Mouse (Mus musculus) brain, embryonic 18.5 days (tissue): ENCODE results near the gene Scrn1.

ENCODE experiments used
- DNase-seq: peaks from one replicate; pipeline ENCODE4 v3.0.0-alpha.2; 2012; ENCODE audit warnings: low read depth, low spot score

Scrn1 gene

DNA sequence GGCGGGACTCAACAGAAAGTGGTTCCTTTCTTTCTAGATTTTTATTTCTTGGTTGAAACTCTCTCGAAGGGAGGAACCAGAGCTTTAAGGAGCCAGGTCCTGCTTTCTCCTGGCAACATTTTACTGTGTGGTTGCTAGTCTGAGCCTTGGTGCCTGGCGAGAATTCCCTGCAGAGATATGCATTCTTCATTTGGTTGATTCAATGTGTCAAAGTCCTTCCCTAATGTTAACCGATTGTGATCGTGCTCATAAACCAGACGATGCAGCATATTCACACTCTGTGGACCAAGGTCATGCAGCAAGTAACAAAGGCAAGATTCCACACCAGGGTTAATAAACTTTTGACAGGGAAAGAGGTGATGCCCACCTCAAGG is 244 bp upstream of the Scrn1 start:
- DNase-seq = no peak

DNA sequence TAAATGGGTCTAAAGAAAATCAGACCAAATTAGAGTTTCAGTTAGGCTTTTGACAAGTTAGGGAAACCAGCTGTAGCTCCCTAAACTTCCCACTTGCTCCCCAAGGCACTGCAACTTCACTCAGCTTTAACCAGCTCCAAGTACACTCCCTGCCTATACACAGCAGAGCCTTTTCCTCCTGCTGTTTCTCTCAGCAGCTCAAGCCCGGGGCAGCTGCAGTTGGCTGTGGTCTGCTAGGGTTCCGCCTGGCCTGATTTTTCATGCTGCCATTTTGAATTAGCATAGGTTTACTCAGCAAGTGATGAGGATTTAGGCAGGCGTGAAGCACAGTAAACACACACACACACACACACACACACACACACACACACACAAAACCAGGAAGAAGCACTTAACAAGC is 1.3 kb downstream of the Scrn1 start:
- DNase-seq = no peak

DNA sequence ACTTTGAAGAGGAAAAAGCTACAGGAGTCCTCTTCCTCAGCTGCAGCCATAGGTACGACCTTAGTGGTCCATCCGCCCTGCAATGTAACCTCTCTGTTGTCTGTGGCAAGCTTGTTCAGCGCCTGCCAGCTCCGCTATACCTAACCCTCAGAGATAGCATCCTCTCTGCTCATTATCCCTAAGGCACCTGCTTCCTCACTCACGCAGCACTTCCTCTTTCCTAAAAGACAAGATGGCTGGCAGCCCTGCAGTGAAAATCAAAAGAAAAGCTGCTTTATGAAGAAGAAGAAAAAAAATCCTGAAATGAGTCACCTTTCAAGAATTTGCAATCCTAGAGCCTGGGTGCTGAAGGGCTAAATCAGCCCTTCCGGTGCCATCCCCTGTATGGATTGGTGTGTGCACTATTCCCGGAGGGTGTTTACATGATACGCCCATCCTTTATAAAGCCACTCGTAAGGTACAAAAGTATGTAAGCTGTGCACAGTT is 1.7 kb downstream of the Scrn1 start:
- DNase-seq = no peak

DNA sequence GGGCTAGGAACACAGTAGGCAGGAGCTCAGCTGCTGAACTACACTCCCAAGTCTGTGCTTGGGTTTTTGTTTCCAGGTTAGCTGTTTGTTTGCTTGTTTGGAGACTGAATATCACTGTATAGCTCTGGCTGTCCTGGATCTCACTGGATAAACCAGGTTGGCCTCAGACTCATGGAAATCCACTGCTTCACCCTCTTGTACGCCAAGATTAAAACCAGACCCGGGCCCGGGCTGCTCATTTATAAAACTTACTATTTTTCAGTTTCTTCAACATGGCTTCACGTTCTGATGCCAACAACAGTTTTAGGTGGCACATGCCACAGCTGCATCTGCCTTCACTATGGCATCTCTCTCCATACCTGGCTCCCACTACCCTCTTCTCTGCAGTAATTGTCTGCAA is 2.7 kb downstream of the Scrn1 start:
- DNase-seq = no peak

DNA sequence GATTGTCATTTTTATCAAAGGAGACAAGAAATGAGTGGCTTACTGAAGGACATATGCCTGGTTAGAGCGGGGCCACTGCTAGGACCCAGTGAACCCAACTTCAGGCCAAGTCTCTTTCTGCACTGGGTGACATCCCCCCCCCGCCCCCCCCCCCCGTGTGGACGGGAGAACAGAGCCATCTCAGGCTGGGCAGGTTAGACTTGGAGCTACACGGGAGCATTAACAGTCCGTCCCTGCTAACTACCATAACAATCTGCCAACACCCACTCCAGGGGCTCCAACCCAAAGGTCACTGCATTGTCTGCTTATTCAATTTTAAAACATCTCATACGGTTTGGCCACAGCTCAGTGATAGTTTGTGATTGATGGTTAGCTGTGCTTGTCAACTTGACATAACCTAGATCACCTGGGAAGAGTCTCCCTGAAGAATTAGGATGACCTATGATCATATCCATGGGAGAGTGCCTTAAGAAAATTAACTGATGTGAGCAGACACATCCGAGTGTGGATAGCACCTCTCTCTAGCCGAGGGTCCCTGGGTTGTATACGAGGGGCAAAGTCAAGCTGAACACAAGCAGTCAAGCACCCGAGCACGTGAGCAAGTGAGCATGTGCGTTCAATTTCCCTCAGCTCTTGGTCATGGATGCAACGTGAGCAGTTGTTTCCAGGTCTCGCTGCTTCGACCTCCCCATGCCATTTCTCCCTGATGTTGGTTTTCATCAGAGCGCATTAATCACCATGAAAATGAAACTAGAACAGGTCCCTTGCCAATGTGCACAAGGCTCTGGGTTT is 4.1 kb downstream of the Scrn1 start:
- no peak for DNase-seq

DNA sequence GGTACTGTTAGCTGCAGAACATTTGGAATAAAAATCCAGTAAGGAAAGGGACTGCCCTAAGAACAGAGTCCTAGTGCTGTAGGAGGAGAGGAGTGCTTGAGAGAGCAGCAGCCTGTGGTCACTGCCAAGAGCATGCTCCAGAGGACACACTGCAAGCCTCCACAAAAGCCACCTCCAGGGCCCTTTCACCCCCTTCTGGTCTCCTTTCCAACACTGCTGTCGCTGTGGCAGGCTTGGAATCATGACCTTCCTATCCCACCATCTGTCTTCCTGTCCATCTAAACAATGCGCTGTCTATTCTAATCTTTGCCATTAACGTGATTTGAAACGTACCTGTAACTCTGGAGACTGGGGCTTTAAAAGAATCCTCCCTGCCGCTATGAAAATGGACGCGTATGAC is 7.8 kb downstream of the Scrn1 start:
- DNase-seq = no peak

DNA sequence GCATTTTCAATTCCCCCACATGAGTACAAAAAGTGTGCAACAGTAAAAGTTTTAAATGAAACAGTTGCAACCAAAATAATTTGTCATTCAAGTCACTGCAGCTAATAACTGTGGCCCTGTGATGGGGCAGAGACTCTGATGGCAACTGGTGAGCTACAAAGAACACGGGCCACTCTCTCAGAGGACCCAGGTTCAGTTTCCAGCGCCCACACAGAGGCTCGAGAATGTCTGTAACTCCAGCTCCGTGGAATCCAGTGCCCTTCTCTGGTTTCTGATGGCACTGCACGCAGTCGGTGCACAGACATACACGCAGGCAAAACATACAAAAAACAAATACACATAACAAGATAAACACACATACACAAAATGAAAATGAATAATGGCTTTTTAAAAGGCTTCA is 8.6 kb downstream of the Scrn1 start:
- no peak for DNase-seq

DNA sequence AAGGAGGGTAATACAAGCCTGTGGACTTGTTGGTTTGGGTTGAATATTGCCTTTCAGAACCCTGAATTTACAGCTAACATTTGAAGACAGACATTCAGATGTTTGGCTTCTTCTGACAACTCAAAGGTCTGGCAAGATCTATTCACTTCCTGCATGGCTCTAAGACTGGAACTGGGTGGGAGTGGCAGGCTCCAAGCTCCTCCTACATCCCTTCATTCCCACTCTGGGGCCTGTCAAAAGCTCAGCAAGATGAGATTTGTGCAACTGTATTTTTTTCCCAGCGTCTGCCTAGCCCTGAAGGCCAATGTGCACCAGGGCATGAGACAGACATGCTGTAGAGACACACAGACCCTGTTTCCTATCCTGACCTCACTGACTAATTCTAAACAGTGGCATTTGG is 10.5 kb downstream of the Scrn1 start:
- no peak for DNase-seq

DNA sequence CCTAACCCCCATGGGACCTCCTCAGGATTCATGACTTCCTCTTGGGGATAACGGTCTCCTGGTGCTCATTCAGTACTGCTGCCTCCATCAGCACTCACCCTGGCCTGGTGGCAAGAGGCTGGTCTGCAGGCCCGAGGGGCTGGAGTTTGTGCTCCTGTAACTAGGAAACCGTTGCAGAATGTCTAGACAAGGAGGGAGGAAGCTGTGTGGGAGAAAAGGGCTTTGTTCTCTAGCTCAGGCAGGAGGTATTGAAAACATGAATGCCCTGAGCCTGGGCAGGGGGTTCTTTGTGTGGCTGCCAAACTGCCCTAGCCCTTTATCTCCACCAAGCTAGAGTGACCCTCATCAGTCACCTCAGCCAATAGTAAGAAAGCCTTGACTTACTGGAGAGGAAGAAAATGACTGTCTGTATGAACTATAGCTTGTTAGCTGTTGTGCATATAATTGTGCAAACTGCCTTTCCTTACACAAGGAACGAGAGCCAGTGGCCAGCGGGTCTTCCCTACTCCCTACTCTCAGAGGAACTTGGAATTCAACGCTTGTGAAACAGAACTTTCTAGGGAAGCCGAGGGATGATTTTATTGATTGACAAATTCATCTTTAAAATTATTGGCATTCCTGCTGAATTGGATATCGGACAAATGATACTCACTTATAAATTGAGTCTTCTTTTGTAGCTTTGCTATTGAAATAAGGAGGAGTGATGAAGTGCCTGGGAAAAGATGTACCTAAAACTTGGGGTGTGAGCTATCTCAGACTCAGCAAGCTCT is 11.8 kb downstream of the Scrn1 start:
- DNase-seq = no peak

DNA sequence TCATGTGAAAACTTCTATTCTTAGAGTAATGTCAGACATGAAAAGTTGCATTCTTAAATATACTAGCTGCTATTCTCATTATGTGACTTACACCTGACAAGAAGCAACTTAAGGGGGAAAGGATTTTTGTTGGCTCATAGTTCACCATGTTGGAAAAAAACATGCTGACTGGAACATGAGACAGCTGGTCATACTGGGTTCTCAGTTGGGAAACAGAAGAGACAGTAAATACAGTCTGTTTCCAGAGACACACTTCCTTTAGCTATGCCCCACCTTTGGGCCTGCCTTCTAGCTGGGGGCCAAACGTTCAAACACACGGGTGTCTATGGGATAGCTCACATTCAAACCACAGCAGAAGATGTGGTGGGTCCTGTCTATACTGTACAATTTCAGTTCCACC is 12.7 kb downstream of the Scrn1 start:
- DNase-seq = no peak

DNA sequence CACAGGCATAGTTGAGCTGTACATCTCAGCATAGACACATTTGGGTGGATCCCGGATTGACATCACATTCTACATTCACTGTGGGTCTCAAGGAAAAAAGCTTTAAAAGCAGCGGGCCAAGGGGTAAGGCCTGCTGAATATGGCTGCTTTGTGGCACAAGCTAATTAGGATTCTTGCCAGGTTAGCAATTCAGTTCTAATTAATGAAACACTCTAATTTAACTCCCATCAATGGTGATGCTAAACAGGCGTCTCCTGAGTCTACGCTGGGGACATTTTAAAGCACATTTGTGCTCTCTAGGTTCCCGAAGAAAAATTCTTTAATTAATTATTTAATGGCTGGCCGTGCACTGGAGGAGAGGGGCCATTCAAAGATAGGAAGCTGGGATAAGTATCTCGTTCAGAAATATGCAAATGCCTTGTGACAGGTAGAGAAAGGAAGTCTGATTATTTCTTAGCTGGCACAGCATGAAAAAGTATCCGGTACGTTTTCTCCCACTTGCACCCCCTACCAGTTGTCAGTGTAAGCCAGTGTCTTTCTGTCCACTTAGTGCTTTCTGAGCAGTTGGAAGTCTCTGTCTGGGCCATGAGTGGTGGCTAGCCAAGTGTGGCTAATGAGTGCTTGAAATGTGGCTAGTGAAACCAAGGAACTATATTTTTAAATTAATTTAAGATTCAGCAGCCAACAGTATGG is 13.4 kb downstream of the Scrn1 start:
- no peak for DNase-seq

DNA sequence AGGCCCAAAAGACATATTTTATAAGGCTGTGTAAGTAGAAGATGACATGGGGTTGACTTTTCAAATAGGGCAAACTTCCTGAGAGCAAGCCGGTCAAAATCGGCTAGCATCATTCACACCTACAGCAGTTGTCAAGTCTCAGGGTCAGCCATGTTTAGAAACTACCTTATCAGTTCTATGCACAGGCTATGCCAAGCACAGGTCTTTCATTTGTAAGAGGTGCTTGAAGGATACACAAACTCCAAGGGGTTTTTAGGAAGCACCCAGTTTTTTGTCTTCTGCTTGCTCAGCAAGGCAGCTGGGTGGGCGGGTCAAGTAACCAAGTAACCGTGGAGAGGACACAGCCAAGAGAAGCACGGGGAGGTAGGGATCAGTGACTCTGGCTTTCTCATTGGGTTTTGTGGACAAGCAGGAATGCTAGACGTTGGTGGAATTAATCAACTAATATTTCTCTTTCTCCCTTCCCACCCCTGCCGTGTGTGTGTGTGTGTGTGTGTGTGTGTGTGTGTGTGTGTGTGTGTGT is 15.4 kb downstream of the Scrn1 start:
- no peak for DNase-seq

DNA sequence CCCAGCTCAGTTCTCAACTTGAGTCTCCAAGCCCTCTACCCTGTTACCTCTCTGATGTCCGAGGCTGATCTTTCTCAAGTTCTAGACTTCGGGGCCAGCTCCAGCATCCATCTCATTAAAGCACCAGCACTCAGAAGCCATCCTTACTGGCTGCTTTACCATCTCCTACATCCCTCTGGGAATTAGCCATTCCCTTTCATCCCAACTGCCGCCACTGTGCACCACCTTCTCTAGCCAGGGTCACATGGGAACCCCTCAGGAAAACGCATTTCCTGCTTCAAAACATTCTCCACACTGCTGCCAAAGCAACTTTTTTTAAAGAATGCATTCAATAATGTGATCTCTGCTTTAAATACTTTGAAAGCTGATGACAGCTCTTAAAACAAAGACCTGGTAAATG is 17.0 kb downstream of the Scrn1 start:
- no peak for DNase-seq

DNA sequence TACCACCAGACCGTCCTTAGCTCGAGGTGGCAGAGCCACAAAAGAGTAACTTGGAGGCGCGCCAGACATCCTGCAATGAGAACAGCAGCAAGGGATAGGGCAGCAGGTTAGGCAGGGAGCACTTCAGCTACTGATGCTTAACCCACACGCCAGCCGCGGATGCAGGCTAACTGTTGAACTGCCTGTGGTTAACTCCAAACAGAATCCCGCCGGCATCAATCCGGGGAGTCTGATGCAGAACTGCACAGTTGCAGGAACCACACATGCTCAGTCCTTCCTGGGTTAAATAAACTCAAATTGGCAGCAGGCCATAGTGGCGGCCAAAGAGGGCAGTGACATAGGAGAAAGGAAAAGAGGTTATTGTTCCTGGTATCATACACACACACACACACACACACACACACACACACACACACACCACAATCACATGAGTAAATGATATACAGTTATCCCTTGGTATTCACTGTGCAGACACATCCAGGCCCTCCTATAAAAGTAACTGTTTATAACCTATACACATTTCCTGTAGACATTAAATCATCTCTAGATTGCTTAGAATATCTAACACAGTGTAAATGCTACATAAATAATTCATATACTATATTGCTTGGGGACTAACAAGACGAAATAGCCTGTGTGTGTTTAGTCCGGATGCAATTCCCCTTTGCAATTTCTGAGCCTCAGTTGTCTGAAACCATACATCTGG is 17.8 kb downstream of the Scrn1 start:
- DNase-seq = no peak

DNA sequence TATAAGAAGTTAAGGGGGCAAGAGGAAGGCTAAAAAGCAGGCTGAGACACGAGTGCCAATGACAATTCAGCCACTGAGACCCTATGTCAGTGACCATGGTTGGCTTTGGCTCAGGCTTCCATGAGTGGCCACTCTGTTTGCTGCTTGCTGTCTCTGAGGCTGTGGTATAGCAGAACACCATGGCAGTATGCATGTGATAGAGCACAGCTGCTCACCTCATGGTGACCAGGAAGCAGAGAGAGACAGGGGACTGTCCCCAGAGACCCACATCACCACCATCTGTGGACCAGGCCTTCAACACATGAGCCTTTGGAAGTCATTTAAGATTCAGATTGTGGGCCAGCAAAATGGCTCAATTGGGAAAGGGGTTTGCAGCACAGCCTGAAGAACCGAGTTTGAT is 22.6 kb downstream of the Scrn1 start:
- DNase-seq = no peak

DNA sequence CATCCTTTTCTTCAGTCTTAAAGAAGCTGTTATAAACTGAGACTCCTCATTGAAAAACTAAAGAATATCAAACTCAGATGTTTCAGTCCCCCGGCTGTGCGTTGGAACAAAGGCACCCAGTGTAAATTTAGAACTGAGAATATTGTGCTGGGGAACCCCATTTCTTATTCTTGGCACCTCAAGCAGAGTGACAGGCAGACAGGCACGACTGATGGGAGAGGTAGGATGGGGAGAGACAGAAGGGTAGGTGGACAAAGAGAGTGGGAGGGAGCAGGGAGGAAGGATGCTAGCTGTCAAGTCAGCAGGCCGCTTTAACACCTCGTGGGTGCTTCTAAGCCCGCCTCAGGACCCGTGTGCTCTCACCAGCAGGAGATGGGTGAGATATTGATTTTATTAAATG is 23.5 kb downstream of the Scrn1 start:
- no peak for DNase-seq

DNA sequence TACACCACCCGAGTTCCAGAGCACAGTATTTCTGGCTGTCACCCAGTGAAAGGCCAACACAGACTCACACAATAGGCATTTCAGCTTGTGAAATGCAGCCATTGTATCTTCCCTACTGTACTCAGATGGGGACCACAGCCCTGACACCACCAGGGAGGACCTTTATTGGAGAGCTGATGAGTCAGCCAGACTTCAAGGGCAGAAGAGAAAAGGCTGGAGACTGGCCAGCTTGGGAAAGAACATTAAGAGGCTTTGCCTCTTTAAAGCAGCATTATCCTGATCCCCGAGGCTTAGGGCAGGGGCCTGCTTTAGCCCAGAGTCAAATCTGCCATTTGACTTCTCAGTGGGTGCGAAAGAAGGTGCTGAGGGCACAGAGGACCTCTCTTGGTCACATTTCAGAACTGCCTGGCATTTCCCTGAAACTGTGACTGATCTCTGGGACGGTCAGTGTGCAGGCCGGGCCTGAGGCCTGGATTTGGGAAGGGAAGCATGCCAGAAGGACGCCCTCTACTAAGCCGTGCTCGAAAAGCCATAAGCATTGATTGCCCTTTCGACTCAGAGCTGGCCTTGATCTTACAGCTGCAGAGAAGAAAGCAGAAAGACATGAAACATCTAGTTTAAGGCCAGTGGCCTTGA is 25.9 kb downstream of the Scrn1 start:
- no peak for DNase-seq

DNA sequence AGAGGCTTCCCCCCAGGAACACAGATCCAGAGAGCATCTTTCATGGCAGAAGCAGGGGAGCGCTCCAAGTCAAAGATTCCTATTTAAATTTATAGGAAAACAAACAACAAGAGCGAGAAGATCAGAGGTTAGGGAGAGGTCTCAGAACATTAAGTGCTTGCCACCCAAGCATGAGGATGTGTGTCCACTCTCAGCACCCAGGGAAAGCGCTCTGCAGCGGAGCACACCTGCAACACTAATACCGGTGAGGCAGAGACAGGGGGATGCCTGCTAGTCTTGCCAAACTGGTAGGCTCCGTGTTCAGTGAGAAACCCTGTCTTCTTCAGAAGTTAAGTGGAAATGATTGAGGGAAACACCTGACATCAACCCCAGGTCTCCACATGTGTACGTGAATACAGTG is 26.9 kb downstream of the Scrn1 start:
- no peak for DNase-seq

DNA sequence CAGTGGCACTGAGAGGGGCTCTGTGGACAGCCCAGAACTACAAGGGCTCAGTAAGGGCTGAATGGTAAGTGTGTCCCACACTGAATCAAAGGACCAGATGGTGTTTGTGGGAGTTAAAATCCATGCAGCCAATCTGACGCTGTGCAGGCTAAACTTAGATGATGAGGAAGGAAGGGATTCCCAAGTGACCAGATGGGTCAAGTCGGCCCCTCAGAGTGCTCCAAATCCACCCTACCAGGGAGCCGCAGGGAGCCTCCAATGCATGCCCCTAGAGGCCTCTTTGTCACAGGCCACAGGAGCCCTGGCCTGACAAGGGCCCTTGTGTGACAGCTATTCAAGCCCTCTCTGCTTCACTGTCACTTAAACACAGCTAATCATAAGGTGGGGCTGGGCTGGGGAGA is 27.5 kb downstream of the Scrn1 start:
- DNase-seq = no peak

DNA sequence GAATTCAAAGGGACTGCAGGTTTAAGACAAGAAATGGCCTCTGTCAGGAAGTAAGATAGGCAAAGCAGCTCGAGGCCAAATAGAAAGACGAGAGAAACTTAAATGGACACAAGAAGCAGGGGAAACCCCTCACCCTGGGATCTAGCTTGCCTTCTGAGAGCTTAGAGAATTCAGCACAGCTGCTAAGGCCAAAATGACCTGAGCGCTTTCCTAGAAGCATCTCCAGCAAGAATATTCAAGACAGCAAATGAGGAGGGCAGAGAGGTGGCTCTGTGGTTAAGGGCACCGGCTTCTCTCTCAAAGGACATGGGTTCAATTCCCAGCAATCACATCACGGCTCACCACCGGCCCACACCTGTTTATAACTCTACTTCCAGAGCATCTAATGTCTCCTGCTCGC is 29.2 kb downstream of the Scrn1 start:
- no peak for DNase-seq

DNA sequence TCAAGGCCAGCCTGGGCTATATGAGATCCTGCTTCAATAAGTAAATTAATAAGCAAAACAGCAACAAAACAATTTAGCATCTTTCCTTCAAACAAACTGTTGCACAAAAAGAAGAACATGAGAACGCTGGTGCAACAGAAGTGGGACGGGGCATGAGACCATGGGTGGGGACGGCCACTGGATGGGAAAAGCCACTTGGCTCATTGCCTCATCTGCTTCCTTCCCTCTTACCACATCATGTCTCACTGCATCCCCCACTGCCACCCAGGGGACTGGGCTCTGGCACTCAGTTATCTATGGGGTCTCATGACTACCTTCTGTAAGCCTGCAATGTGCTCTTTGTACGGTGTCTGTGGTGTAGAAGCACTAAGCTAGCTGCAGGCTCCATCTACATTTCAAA is 30.8 kb downstream of the Scrn1 start:
- no peak for DNase-seq
